Mouse (Mus musculus): ENCODE data around the gene Olfr51.
"Not testable (repeated sequence)": the region's sequence is repeated elsewhere in the genome, so short reads cannot be mapped to it uniquely, and the experiment has no call there.

Olfr51 gene

GRCm38 (mm10) chr11:51003296-51003695 is at the start of gene Olfr51:
Gene Olfr51 (plus strand): TSS chr11:51003596.
- no peak for DNase-seq

GRCm38 (mm10) chr11:50953665-50954064 is 49.7 kb upstream of the Olfr51 start, which contains the start of gene Prop1:
Gene Prop1 (minus strand): TSS chr11:50953765.
- no peak for DNase-seq

GRCm38 (mm10) chr11:50964886-50965285 is 38.5 kb upstream of the Olfr51 start:
- DNase-seq: no peak

- DNase-seq: no peak
Measured at GRCm38 (mm10) chr11:50966230-50966629, 37.2 kb upstream of the Olfr51 start, which contains the start of gene Olfr1378. Gene Olfr1378 (plus strand): TSS chr11:50966530.

- DNase-seq: peak; percentile 3
Measured at GRCm38 (mm10) chr11:50977216-50977615, 26.2 kb upstream of the Olfr51 start.

GRCm38 (mm10) chr11:50981667-50982066 is 21.7 kb upstream of the Olfr51 start, which contains the start of gene Olfr1377:
Gene Olfr1377 (plus strand): TSS chr11:50981967.
- DNase-seq: no peak

- no peak for DNase-seq
Measured at GRCm38 (mm10) chr11:51011821-51012220, 8.4 kb downstream of the Olfr51 start.

GRCm38 (mm10) chr11:51013936-51014335 is 10.5 kb downstream of the Olfr51 start, which contains the start of gene Olfr54:
Gene Olfr54 (plus strand): TSS chr11:51014236.
- DNase-seq: no peak

GRCm38 (mm10) chr11:51016341-51016740 is 12.9 kb downstream of the Olfr51 start:
- DNase-seq: no peak

GRCm38 (mm10) chr11:51026811-51027210 is 23.4 kb downstream of the Olfr51 start:
- not testable (repeated sequence) for DNase-seq

GRCm38 (mm10) chr11:51029381-51029780 is 26.0 kb downstream of the Olfr51 start:
- not testable (repeated sequence) for DNase-seq

GRCm38 (mm10) chr11:51030225-51030624 is 26.8 kb downstream of the Olfr51 start:
- DNase-seq: no peak

GRCm38 (mm10) chr11:51032851-51033250 is 29.5 kb downstream of the Olfr51 start:
- peak; percentile 9 for DNase-seq

GRCm38 (mm10) chr11:51034141-51034540 is 30.7 kb downstream of the Olfr51 start:
- DNase-seq: not testable (repeated sequence)

- DNase-seq: no peak
Measured at GRCm38 (mm10) chr11:51035951-51036350, 32.6 kb downstream of the Olfr51 start.

- DNase-seq: not testable (repeated sequence)
Measured at GRCm38 (mm10) chr11:51044776-51045175, 41.4 kb downstream of the Olfr51 start.

GRCm38 (mm10) chr11:51047809-51048208 is 44.4 kb downstream of the Olfr51 start, which contains the start of gene Olfr1375:
Gene Olfr1375 (plus strand): TSS chr11:51048109.
- not testable (repeated sequence) for DNase-seq

- no peak for DNase-seq
Measured at GRCm38 (mm10) chr11:51051678-51052077, 48.3 kb downstream of the Olfr51 start.

GRCm38 (mm10) chr11:51053230-51053629 is 49.8 kb downstream of the Olfr51 start:
- no peak for DNase-seq

- peak; percentile 73 for DNase-seq
Measured at GRCm38 (mm10) chr11:51059151-51059571, 55.8 kb downstream of the Olfr51 start, which contains the start of gene Zfp354a. Gene Zfp354a (plus strand): TSS chr11:51059257.

All from right cerebral cortex, postnatal 4 days (tissue).